Mouse (Mus musculus): ENCODE measurements around the gene Tmem100.

The Tmem100 gene

DNA sequence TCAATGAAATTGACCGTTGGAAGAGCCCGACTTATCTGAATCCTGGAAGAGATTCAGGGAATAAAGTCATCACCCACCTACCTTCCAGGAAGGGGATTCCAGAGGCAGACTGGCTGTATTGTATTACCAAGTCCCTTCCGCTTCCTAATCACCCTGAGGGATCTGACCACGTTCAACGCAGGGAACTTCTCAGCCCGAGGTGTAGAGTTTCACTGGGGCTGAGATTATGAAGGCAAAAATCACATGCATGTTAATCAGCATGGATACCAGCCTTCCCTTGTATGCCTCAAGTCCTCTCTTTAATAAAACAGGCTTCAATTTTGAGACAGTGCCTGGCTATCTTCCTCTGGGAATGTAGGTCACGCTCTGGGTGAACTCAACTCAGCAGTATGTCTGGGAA lies 14.9 kb upstream of the Tmem100 start:
- DNase-seq = no peak

DNA sequence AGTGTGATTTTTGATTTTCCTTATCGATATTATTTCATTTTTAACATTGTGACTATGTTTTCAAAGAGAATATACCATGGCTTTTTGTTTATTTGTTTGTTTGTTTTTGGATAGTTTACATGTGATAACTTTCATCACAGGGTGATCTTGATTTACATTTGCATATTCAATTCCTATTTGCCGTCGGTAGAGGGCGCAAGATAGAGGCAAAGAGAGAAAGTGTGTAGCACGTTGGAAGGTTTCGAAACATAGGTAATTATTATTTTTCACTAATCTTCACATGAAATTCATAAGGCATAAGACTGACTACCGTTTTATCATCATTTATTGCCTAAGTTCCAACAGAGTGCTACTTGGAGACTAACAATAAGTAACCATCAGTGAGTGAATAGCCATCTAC lies 11.0 kb upstream of the Tmem100 start:
- no peak for DNase-seq

DNA sequence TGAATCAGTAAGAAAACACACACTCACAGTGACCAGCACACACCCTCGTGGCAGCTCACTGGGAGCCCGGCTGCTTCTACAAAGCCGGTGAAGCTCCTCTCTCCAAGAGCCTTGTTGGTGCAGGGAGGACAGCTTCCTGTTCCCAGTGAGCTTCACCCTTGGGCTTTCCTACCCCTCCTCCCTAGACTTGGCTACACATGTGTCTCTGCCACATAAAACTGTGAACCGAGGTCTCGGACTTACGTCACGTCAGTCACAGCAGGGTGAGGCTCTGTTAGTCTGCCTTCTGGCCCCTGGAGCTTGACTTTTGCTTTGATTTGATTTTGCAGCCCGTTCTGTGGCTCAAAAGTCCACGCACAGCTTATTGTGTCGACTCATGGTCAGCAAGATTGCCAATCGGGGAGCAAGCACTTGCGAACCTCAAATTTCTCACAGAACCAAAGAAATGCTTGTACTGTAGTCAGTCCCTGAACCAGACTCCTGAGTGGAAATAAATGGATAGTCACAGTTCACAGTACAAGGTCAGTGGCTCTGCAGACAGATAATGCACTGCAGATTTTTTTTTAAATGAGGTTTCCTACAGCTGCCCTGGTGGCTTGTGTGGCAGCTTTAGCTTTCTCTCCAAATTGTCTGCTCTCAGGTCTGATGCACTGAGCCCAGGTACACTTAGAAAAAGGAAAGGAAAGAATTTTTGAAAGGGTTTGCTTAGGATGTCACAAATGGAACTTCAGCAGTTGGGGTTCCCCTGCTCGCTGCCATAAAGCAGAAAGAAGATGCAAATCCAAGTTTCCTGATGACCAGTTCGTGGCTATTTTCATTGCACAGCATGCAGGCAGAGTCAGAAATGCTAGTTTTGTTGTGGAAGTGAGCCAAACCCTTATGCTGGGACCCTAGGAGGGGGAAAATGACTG lies 4.0 kb upstream of the Tmem100 start:
- DNase-seq = no peak

DNA sequence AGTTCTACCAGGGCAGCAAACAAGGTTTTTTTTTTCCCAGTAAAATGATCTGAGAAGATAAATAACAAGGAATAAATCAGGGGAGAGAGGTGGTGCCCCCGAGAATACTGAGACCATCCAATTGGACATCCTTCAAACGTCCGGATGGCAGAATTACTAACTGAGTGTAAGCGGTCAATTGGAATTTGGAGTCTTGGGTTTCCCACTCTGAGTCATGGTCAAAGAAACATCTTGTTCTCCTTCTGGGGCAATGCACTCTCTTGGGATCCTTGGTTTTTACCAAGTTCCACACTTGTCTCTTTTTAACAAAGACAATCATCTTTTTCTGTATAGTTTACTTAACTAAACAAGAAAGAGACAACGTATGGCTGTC lies 3.4 kb upstream of the Tmem100 start:
- DNase-seq = no peak

DNA sequence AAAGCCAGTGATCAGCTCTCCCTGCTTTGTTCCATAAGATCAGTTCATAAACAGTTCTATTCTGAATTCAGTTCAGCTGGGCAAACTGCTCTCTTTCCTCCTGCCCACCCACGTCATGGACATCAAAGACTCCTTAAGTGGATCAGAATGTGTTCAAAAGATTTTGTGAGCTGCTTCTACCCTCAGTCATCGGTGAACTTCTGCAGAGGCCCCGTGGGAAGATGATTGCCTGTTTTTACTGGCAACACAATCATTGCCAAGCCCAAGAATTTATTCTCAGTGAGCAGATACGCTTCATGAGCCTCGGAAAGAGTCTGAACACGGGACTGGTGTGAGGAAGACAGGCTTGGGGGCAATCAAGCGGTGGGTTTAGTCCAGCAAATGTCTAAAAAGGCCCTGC lies 2.9 kb upstream of the Tmem100 start:
- DNase-seq = no peak

DNA sequence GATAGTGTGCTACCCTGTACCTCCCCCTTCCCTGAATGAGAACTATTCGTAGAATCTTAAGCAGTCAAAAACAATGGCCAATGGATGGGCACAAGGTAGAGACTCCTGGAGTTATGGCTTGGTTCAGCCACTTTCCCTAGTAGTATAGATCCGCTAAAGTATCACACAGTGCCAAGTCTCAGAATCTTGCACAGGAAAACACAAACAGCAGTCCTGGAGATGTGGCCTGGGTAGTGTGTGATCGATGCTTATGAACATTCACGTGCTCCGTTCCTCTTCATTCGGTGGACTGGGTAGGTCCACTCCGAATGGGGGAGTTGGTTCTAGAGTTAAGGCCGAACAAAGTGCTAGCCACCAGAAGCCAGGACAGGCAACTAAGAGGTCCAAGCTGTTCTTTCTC lies 1.4 kb upstream of the Tmem100 start:
- DNase-seq = no peak

DNA sequence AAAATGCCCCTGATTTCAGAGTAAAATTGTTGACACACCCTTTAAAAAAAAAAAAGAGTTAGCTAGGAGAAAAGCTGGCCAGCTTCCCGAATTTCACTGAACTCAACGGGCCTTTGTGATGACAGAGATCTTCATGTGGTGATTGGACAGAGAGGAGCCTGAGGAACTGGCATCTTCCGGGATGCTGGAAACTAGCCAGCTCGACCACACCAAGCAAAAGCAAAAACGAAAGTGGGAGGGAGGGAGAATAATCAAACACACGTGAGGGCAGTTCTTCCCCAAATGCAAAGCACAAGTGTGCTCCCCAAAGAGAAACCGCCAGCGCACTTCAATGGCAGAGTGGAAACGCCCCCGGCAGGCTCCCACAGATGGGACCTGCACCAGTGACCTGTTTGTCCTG lies 794 bp upstream of the Tmem100 start:
- DNase-seq = no peak

DNA sequence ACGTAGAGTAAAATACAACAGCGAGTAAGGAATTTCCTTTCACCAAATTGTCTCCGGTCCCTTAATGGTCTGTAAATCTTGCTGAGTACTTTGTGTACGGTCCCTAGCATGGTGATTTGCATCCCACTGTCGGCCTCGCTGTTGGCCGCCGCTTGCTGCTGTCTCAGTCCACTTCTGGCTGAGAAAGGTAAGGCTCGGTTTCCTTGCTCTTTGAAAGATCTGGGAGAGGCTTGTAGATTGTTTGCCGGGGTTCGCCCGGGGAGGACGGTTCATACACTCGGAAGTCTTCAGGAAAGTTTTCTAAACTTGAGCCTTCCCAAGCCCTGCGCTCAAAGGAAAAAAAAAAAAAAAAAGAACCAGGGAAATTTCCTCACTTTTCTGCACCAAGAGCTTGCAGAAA lies 409 bp downstream of the Tmem100 start:
- no peak for DNase-seq

DNA sequence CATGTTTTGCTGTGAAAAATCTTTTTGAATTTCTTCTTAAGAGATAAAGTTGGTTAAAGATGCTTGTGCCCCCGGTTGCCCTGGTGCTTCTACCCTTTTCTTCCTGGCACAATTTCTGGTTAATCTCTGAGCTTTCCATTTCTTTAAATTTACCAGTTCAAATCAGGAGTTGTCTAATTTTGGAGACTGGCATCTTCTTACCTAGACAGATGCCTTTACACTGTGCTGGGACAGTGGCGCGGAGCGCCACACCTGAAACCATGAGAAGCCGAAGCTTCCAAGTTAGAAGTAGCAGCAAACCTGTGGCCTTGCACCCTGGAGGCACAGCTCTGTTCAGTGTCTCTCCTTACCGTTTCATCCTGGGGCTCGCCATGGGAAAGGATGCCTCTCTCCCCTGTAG lies 928 bp downstream of the Tmem100 start:
- DNase-seq = no peak

DNA sequence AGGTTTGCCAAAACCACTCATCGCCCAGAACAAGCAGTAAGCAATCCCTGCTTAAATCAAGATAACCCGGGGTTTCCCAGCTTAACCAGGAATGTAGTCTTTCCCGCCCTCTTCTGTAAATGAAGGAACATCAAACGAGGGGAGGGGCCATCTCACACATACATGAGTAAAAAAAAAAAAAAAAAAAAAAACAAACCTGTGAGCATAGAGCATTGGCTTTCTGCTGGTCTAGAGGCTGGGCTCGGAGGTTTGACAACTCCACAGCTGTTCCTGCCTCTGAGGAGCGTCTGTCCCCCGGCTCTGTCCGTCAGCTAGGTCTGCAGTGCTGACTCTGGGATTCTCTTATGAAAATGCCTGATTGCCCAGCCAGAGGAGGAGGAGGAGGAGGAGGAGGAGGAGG lies 2.7 kb downstream of the Tmem100 start:
- no peak for DNase-seq

DNA sequence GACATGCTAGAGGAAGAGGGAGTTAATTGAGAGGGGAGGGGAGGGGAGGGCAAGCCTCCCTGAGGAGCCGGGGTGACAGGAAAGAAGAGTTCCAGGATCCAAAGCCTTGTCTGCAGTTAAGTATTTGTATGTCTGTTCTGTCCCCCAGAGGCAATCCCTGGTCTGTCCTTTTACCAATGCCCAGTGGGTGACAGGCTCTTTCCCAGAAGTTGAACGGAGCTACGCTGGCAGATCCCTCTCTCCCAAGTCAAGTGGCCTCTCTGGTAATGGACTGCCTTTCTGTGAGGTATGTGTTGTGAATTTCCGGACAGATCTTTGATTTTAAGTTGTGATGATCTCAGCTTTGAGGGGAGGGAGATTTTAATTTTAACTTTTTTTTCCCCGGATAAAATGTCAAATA lies 3.3 kb downstream of the Tmem100 start:
- DNase-seq = no peak

DNA sequence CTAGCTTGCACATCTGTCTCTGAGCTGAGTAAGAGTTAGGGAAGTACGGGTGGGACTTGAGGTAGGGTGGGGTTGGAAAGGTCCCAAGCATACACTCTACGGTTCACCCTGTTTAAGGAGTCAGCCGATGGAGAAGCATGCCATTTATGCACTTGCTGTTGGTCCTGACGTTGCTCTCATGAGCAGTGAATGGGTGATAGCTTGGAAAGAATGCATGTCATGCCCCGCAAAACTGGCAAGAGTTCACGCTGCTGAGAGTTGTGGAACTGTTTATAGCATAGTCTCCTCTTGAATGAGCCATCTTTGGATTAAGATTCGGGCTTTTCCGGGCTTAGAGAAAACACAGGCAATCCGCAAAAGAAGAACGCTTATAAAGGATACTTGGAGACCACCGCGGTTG lies 4.5 kb downstream of the Tmem100 start:
- DNase-seq = no peak

DNA sequence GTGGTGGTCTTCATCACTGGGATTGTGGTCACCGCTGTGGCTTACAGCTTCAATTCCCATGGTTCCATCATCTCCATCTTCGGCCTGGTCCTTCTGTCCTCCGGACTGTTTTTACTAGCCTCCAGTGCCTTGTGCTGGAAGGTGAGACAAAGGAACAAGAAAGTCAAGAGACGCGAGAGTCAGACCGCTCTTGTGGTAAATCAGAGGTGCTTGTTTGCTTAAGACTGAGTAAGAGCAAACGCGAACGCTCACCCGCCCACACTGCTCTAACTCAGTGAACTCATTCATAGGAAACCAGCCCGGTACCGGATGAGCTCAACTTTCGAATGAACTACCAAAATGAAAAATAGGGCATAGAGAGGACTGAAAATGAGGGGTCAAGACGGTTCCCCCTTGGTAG lies 5.4 kb downstream of the Tmem100 start:
- DNase-seq = no peak

DNA sequence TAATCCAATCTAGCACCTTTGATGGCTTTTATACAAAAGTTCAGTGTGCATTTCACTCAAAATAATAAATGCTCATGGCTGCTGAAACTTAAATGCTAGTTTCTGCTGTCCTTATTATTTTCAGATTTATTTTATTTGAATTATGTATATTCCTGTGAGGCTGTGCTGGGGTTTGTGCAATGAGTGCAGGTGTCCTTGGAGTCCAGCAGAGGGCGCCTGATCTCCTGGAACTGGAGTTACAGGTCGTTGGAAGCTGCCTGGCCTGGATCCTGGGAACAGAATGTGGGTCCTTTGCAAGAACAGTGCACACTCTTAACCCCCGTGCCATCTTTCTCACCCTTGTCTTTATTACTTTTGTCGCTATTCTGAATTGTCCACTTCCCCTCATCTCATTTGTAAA lies 6.3 kb downstream of the Tmem100 start:
- no peak for DNase-seq

DNA sequence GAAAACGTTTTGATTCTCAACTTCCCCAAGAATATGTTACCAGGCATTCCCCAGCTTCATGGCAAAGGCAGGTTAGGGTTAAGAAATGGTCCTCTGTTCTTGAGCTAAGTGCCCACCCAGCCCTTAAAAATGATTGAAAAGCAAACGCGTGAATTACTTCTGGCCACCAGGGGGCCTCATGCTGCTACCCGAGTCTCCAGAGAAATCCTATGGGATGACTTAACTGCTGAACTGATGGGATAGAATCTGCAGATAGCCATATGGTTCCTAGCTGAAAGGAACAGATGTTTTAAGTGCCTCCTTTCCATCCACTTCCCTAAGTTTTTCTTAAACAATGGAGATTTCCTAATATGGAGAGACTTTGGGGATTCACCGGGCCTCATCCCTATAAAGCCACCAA lies 7.9 kb downstream of the Tmem100 start:
- DNase-seq = no peak

DNA sequence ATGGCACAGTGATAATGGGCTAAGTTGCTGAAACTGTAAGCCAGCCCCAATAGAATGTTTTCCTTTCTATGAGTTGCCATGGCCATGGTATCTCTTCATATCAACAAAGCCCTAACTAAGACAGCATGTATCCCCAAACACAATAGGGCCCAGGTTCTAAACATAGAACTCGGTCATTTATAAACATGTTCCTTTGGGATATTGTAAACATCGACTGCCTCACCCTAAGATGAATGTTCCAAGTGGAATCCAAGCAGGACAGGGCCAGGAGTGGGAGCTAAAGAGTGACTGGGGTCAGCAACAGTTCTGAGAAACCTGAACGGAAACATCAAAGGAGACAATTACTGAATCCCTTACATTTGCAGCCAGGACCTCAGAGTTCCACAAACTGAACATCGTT lies 14.3 kb downstream of the Tmem100 start:
- no peak for DNase-seq

DNA sequence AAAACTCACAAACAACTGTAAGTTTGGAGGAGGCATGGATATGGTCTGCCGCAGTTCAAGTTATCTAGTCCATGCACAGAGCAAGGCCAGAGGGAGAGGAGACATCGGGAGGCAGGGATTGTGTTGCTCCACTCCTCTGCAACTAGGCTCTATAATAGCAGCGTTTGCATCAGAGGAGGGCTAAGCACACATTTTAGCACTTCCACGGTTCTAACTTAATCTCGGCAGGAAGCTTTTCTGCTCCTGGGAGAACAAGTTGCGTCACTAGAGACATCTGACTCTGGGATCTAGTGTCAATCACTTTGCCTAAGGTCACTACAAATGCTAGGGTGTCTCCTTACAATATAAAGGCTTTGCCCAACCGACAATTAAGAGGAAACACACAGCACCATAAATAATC lies 16.1 kb downstream of the Tmem100 start:
- no peak for DNase-seq

DNA sequence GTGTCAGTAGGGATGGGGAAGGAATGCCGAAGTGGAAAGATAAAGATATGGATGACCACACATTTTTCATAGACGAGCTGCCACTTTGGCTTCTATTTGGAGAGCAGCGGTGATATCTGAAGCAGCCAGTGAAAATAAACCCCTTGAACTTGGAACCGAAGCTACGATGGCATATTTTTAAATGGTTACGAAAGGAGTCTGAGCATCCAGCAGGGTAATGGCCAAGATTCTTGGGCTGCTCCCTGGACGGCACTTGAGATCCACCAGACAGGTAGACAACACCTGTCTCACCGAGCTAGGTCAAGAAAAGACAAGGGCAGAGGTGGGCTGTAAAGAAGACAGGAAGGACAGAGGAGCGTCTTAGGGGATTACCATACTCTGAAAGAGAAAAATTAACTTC lies 17.1 kb downstream of the Tmem100 start:
- DNase-seq = no peak

DNA sequence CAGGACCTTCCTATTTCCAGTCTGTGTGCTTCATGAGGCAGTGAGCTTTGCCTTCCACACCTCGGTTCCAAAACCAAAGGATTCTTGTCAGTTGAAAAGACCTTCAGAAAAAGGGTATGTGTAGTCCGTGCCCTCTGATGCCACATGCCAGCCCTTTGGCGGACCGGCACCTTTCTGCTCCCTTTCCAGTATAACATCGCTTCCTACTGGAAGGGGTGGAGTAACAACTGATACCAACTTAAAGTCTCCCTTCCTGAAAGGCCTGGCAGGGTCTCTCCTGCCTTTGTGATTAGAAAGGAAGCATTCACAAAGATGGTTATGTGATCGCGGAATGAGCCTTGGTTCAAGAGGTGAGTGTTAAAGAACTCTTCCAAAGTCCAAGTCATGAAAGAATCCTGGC lies 19.9 kb downstream of the Tmem100 start:
- no peak for DNase-seq

DNA sequence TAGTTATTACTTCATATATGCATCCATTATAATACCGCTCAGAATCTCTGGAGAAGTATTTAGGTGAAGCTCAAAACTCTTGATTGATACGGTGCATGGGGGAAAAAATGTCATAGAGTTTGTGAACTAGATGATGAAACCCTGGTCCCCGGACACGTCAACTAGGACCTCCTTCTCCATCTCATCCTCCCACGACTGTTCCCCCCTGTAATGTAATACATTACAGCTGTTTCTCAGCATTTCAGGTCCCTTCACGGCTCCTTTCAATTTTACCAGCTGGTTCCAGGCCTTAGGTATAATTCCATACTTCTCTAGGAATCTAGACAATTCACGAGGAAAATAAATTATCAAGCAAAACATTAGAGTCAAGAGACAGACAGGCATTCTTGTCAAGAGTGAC lies 22.6 kb downstream of the Tmem100 start:
- no peak for DNase-seq

DNA sequence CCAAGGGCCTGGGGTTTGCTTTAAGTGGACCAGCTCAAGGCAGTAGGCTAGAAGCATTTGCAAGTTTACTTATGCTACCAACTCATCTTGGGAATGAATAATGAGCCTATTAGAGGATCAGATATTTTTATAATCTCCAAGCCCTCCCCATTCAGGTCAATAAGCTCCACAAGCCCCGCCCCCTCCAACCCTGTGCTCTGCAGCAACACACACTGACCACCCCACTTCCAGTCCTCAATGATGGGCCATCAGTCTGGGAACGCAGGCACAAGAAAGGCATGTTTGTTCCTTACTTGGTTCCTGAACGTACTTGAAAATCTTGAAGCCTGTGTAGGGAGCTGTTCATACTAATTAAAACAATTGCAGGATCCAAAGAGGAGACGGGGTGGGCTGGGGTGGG lies 23.7 kb downstream of the Tmem100 start:
- no peak for DNase-seq

DNA sequence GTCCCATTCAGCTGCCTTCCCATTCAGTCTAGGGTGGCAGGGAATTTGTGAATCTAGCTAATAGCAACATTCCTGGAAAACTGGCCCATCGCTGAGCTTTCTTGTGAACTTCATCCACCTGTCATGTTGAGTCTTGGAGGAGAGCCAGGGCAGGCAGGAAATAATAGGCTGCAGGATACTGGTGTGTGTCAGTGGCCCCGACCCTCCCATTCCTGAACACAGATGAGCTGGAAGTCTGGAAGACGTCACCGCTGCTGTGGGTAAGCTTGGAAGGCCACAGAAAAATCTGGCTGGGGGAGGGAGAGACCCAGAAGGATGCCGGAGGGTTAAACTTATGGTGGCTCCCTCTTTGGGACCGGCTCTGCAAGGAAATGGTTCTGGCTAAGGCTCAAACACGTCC lies 24.3 kb downstream of the Tmem100 start:
- DNase-seq = no peak

DNA sequence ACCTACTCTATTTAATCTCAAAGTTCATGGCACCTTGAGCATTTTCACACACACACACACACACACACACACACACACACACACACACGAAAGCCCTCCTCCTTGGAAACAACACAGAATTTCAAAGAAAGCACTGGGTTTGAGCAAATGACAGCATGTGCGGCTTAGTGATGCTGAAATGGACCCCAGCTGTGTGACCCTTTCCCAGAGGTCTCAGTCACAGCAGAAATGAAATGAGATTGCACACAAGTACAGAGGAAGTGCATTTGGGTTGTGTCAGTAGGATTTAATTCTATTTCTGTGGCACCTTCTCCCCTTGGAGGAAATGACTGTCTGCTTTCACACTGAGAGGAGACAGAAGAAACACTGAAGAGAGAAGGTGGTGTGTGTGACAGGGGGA lies 26.9 kb downstream of the Tmem100 start:
- DNase-seq = no peak

DNA sequence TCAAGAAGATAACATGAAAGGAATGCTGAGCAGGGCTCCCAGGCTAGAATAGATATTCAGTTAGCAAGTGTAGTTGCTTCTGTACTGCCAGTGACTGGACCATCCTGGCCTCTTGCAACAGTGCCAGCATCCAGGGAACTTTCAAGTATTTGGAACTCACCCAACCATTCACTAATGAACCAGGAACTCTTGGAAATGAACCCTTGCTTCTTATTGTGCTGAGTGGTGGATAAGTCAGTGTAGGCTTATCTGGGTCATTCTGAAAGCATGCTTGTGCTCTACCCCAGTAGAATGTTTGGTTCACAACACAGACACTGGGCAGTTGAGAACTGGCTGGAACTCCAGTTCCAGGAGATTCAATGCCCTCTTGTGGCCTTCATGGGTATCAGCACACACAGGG lies 29.1 kb downstream of the Tmem100 start:
- DNase-seq = no peak

DNA sequence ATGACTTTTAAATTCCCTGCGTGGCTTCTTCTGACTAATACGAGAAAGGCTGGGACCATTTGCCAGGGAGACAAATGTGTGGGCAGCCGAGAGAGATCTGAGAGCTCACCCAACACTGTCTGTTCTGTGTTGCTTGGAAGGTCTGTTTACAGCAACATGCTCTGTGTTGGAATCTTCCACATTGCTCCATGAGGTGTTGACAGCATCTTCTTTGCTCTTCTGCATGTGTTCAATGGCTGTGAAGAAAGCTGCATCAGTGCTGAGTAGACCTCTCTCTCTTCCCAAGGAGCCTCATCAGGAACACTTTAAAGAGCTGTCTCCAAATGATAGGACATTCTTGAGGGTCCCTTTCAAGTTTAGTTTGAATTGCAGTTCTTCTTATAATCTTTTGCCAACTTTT lies 32.5 kb downstream of the Tmem100 start:
- no peak for DNase-seq

Data from cerebellum, adult 11 months (tissue).